Mouse (Mus musculus) embryonic fibroblast, embryonic 13.5 days (primary cell): ENCODE results near the gene Sycp2l. TPM values are rescaled to one million over a fixed set of nuclear protein-coding genes. Genes with fewer than 3 reads are reported as not detected.

Experiments
- H3K27ac ChIP-seq: 2 replicates; pipeline ENCODE4 v1.5.1; 2012; ENCODE audit warnings: low read length, control low read depth, inconsistent platforms; ENCODE audit not compliant: insufficient read depth
- H3K4me1 ChIP-seq: 2 replicates; pipeline ENCODE4 v1.6.1; 2011; ENCODE audit warnings: low read length; ENCODE audit not compliant: control insufficient read depth, insufficient read depth
- H3K4me3 ChIP-seq: 2 replicates; pipeline ENCODE4 v1.5.1; 2011; ENCODE audit warnings: mild to moderate bottlenecking, control low read depth, low read length; ENCODE audit not compliant: insufficient read depth
- CTCF ChIP-seq: IDR thresholded peaks from 2 replicates; pipeline ENCODE4 v1.5.1; 2011; ENCODE audit warnings: mild to moderate bottlenecking, control low read depth, low read length, moderate library complexity, borderline replicate concordance; ENCODE audit not compliant: insufficient read depth
- POLR2A ChIP-seq: IDR thresholded peaks from 2 replicates; pipeline ENCODE4 v1.6.1; 2011; ENCODE audit warnings: low read depth, mild to moderate bottlenecking, control low read depth, low read length, moderate library complexity
- polyA plus RNA-seq: library from polyadenylated mRNA; stranded (reverse); fragments of >200 nt; gene quantifications from 2 replicates; pipeline ENCODE4 v1.2.4, GENCODE M21; 2011; ENCODE audit warnings: low read depth; ENCODE audit not compliant: missing spikeins, insufficient read length

Sycp2l gene
- polyA plus RNA-seq, 1 experiment, result not detected

- H3K27ac ChIP-seq, result no peak overlapping the region
- H3K4me3 ChIP-seq, result no peak overlapping the region
- H3K4me1 ChIP-seq, result no peaks in the 10 kb centered on the region
- TF ChIP-seq POLR2A (no peak), CTCF (no peak)
Measured at GRCm38 (mm10) chr13:41085140-41085539, 29.0 kb upstream of the Sycp2l start.

GRCm38 (mm10) chr13:41088746-41089145 lies 25.4 kb upstream of the Sycp2l start:
- Histone ChIP-seq H3K4me3 (no peak overlapping the region), H3K27ac (no peak overlapping the region), H3K4me1 (no peaks in the 10 kb centered on the region)
- no peak for TF ChIP-seq POLR2A
- no peak for TF ChIP-seq CTCF

- H3K27ac ChIP-seq, result no peak overlapping the region
- TF ChIP-seq CTCF, result no peak
- TF ChIP-seq POLR2A, result no peak
- H3K4me3 ChIP-seq, result no peak overlapping the region
- no peaks in the 10 kb centered on the region for H3K4me1 ChIP-seq
Measured at GRCm38 (mm10) chr13:41091271-41091670, 22.8 kb upstream of the Sycp2l start.

DNA sequence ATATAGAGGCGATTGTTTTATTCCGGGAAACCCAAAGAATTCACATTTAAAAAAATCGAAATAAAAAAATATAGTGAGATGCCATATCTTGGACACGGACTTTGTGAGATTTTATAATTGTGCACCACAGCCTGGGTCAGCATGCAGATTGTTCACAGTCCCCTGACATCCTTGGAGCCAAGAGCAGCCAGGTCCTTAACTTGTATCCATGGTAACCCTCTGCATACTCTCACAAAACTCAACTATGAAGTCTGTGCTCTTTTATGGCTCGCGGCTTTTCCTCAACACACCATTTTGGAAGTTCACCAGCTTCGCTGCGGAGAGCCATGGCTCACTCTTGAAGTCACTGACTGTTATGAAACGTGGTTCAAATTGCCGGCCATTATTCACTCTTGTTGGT lies 19.9 kb upstream of the Sycp2l start:
- Histone ChIP-seq H3K27ac (no peak overlapping the region), H3K4me1 (no peaks in the 10 kb centered on the region), H3K4me3 (no peak overlapping the region)
- TF ChIP-seq POLR2A (no peak), CTCF (no peak)

GRCm38 (mm10) chr13:41097324-41098058 lies 16.6 kb upstream of the Sycp2l start:
- Histone ChIP-seq H3K4me3 (no peak overlapping the region), H3K27ac (no peak overlapping the region), H3K4me1 (no peaks in the 10 kb centered on the region)
- TF ChIP-seq POLR2A (no peak), CTCF (no peak)

- TF ChIP-seq CTCF, result no peak
- no peak for TF ChIP-seq POLR2A
- no peaks in the 10 kb centered on the region for H3K4me1 ChIP-seq
- H3K4me3 ChIP-seq, result no peak overlapping the region
- H3K27ac ChIP-seq, result no peak overlapping the region
Measured at GRCm38 (mm10) chr13:41098325-41098724, 15.8 kb upstream of the Sycp2l start.

DNA sequence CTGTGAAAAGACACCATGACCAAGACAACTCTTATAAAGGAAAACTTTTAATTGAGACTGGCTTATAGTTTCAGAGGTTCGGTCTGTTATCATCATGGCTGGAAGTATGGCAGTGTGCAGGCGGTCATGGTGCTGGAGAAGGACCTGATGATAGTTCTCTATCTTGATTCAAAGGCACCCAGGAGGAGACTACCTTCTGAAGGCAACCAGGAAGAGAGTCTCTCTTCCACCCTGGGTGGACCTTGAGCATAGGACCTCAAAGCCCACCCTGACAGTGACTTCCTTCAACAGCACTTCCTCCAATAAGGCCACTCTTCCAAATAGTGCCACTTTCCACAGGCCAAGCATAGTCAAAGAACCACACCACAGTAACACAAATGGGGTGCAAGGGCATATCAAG lies 14.1 kb upstream of the Sycp2l start:
- Histone ChIP-seq H3K27ac (no peak overlapping the region), H3K4me3 (no peak overlapping the region), H3K4me1 (no peaks in the 10 kb centered on the region)
- TF ChIP-seq POLR2A (no peak), CTCF (no peak)

DNA sequence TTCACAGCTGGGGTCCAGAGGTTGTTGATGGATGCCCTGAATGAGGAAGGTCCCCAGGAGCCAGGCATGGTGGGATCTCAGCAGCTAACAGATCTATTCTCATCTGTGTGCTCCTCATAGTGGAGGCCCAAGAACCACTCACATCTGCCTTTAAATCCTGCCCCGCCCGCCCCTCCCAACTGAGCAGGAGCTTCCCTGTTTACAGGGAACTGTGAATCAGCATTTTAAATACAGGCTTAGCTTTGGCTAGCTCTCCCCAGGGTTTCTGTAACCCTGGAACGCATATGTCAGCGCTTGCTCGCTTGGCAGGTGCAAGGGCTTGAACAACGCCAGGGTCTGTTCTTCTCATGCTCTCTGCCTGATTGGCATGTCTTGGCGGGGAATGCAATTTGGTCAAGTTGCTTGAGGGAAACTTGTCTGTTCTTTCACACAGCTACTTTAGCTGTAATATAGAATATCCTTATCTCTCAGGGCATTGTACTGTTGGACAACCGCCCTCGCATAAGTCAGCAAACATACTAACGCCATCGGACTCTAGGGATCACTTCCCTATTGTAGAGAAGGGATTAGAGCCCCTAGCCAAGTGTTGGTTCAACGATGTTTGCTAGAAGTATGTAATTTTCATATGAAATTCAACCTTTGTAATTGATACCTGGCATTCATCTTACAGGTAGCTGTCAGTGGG lies 10.1 kb upstream of the Sycp2l start:
- TF ChIP-seq POLR2A (no peak), CTCF (no peak)
- Histone ChIP-seq H3K4me3 (no peak overlapping the region), H3K27ac (no peak overlapping the region), H3K4me1 (no peaks in the 10 kb centered on the region)

GRCm38 (mm10) chr13:41105541-41105940 lies 8.6 kb upstream of the Sycp2l start:
- Histone ChIP-seq H3K4me1 (no peaks in the 10 kb centered on the region), H3K4me3 (no peak overlapping the region), H3K27ac (no peak overlapping the region)
- no peak for TF ChIP-seq POLR2A
- no peak for TF ChIP-seq CTCF

GRCm38 (mm10) chr13:41110935-41111334 lies 3.2 kb upstream of the Sycp2l start, which contains the start of gene Gcm2:
Gene Gcm2 (minus strand): TSS chr13:41111035.
- TF ChIP-seq POLR2A (no peak), CTCF (no peak)
- H3K4me3 ChIP-seq, result no peak within 1 kb of the TSS
- H3K4me1 ChIP-seq, result no peaks in the 10 kb centered on the region
- no peak within 1 kb of the TSS for H3K27ac ChIP-seq
